Mouse (Mus musculus): ENCODE measurements at regions not wholly inside any gene's neighbourhood (a gene's known extent, or its start where the extent isn't known, plus 50 kb on each side); places are given as distances from the start of the nearest gene placed in this dataset.

- no peak for DNase-seq (ENCODE audit: extremely low read depth, low read depth, low spot score)
Measured at GRCm38 (mm10) chr7:37375044-37375443, 398.4 kb downstream of the Zfp536 start.

- DNase-seq (ENCODE audit: extremely low read depth, low read depth, low spot score), result no peak
Measured at GRCm38 (mm10) chr7:37375591-37375990, 397.9 kb downstream of the Zfp536 start.

- DNase-seq (ENCODE audit: extremely low read depth, low read depth, low spot score), result no peak
Measured at GRCm38 (mm10) chr7:37376207-37376606, 397.2 kb downstream of the Zfp536 start.

- no peak for DNase-seq (ENCODE audit: extremely low read depth, low read depth, low spot score)
Measured at GRCm38 (mm10) chr7:37377889-37378521, 395.4 kb downstream of the Zfp536 start.

- no peak for DNase-seq (ENCODE audit: extremely low read depth, low read depth, low spot score)
Measured at GRCm38 (mm10) chr7:37387871-37388270, 385.6 kb downstream of the Zfp536 start.

- DNase-seq (ENCODE audit: extremely low read depth, low read depth, low spot score), result no peak
Measured at GRCm38 (mm10) chr7:37388843-37389702, 384.4 kb downstream of the Zfp536 start.

GRCm38 (mm10) chr7:37389703-37390087, 383.7 kb downstream of the Zfp536 start:
- DNase-seq (ENCODE audit: extremely low read depth, low read depth, low spot score), result no peak

GRCm38 (mm10) chr7:37390271-37390670, 383.2 kb downstream of the Zfp536 start:
- no peak for DNase-seq (ENCODE audit: extremely low read depth, low read depth, low spot score)

- no peak for DNase-seq (ENCODE audit: extremely low read depth, low read depth, low spot score)
Measured at GRCm38 (mm10) chr7:37392122-37392521, 381.3 kb downstream of the Zfp536 start.

GRCm38 (mm10) chr7:37392604-37393003, 380.8 kb downstream of the Zfp536 start:
- DNase-seq (ENCODE audit: extremely low read depth, low read depth, low spot score), result no peak

- no peak for DNase-seq (ENCODE audit: extremely low read depth, low read depth, low spot score)
Measured at GRCm38 (mm10) chr7:37393071-37393470, 380.4 kb downstream of the Zfp536 start.

GRCm38 (mm10) chr7:37394965-37395426, 378.4 kb downstream of the Zfp536 start:
- DNase-seq (ENCODE audit: extremely low read depth, low read depth, low spot score), result no peak

- no peak for DNase-seq (ENCODE audit: extremely low read depth, low read depth, low spot score)
Measured at GRCm38 (mm10) chr7:37395881-37396513, 377.4 kb downstream of the Zfp536 start.

- DNase-seq (ENCODE audit: extremely low read depth, low read depth, low spot score), result no peak
Measured at GRCm38 (mm10) chr7:37403483-37403882, 370.0 kb downstream of the Zfp536 start.

GRCm38 (mm10) chr7:37413350-37413749, 360.1 kb downstream of the Zfp536 start:
- DNase-seq (ENCODE audit: extremely low read depth, low read depth, low spot score), result no peak

- no peak for DNase-seq (ENCODE audit: extremely low read depth, low read depth, low spot score)
Measured at GRCm38 (mm10) chr7:37421704-37422103, 351.7 kb downstream of the Zfp536 start.
